Mouse (Mus musculus) liver, postnatal 0 days (tissue): Measurements from ENCODE around the gene Macc1.

Source experiments
- CTCF ChIP-seq: sonication (generic); IDR thresholded peaks from 2 replicates; pipeline ENCODE4 v1.5.1; 2016; ENCODE audit warnings: antibody characterized with exemption, low read depth
- EP300 ChIP-seq: IDR thresholded peaks from 2 replicates; pipeline ENCODE4 v1.6.1; 2016; ENCODE audit warnings: antibody characterized with exemption, low read depth, mild to moderate bottlenecking

- TF ChIP-seq CTCF (no peak), EP300 (no peak)
These were observed 62.8 kb downstream of the Macc1 start for GRCm38 (mm10) chr12:119376879-119377278.
